Mouse (Mus musculus) CH12.LX (cell line): ENCODE results near the gene Lat. TPM values are rescaled to one million over a fixed set of nuclear protein-coding genes. Genes with fewer than 3 reads are reported as not detected.

ENCODE experiments used
- DNase-seq: peaks from one replicate; pipeline ENCODE4 v3.0.0-alpha.2; 2013; ENCODE audit errors: extremely low read depth
- H3K27ac ChIP-seq: 2 replicates; pipeline ENCODE4 v1.5.1; 2012; ENCODE audit warnings: low read depth, mild to moderate bottlenecking, control low read depth, moderate library complexity; ENCODE audit not compliant: insufficient read depth
- H3K27me3 ChIP-seq: replicated peaks from 2 replicates; pipeline ENCODE3; 2012; ENCODE audit warnings: inconsistent platforms
- H3K36me3 ChIP-seq, 2 experiments: replicated peaks in 1 of 2; 2 replicates each; pipeline versions ENCODE3 to v1.6.1; 2012; ENCODE audit warnings: inconsistent platforms in 1 of 2, low read length in 1 of 2, mild to moderate bottlenecking in 1 of 2, mixed read lengths in 1 of 2, moderate library complexity in 1 of 2; ENCODE audit not compliant: control insufficient read depth in 1 of 2, insufficient read depth in 1 of 2
- H3K4me1 ChIP-seq, 2 experiments: 2 replicates each; pipeline ENCODE4 v1.6.1; 2012; ENCODE audit warnings: inconsistent platforms in 1 of 2, moderate library complexity in 1 of 2; ENCODE audit not compliant: insufficient read depth in 2 of 2, control insufficient read depth in 1 of 2
- H3K4me2 ChIP-seq: 2 replicates; pipeline ENCODE4 v1.6.1; 2012; ENCODE audit warnings: low read depth, mild to moderate bottlenecking, control low read depth; ENCODE audit not compliant: poor library complexity, insufficient read depth, severe bottlenecking
- H3K4me3 ChIP-seq, 3 experiments: fragments of 150-350 bp in 1 of 3; sonication (generic) in 1 of 3; replicated peaks in 1 of 3; 2 replicates each; pipeline versions ENCODE3 to v1.5.1; 2011 to 2012; ENCODE audit warnings: low read depth in 2 of 3, low read length in 2 of 3, mild to moderate bottlenecking in 2 of 3, moderate library complexity in 2 of 3, control low read depth in 1 of 3, improper control_type of control experiment in 1 of 3, inconsistent platforms in 1 of 3, mixed read lengths in 1 of 3; ENCODE audit not compliant: poor library complexity in 1 of 3
- H3K79me2 ChIP-seq: replicated peaks from 2 replicates; pipeline ENCODE4 v1.6.1; 2012; ENCODE audit warnings: mild to moderate bottlenecking, moderate library complexity; ENCODE audit not compliant: control insufficient read depth, poor library complexity, insufficient read depth, severe bottlenecking; ENCODE audit errors: extremely low read depth
- H3K9ac ChIP-seq: 2 replicates; pipeline ENCODE4 v1.6.1; 2012; ENCODE audit warnings: low read depth, mild to moderate bottlenecking, control low read depth, moderate library complexity; ENCODE audit not compliant: insufficient read depth
- H3K9me3 ChIP-seq: replicated peaks from 2 replicates; pipeline ENCODE3; 2012; ENCODE audit warnings: low read length, inconsistent platforms, mixed read lengths
- BHLHE40 ChIP-seq: IDR thresholded peaks from 2 replicates; pipeline ENCODE4 v1.6.1; 2011; ENCODE audit warnings: mild to moderate bottlenecking, low read depth, low read length, improper control_type of control experiment
- CHD1 ChIP-seq: IDR thresholded peaks from 2 replicates; pipeline ENCODE4 v1.6.1; 2012; ENCODE audit warnings: low read depth, low read length, improper control_type of control experiment, inconsistent platforms
- E2F4 ChIP-seq: IDR thresholded peaks from 2 replicates; pipeline ENCODE4 v1.6.1; 2011; ENCODE audit warnings: low read depth, low read length, improper control_type of control experiment; ENCODE audit not compliant: insufficient replicate concordance
- ELF1 ChIP-seq: IDR thresholded peaks from 2 replicates; pipeline ENCODE4 v1.6.1; 2014; ENCODE audit warnings: low read depth, mild to moderate bottlenecking, inconsistent platforms, low read length, improper control_type of control experiment
- EP300 ChIP-seq: IDR thresholded peaks from 2 replicates; pipeline ENCODE4 v1.6.1; 2011; ENCODE audit warnings: low read length, improper control_type of control experiment
- ETS1 ChIP-seq: conservative IDR thresholded peaks from 2 replicates; pipeline ENCODE4 v1.6.1; 2012; ENCODE audit warnings: low read depth, mild to moderate bottlenecking, inconsistent platforms, low read length, improper control_type of control experiment, moderate library complexity
- GABPA ChIP-seq: IDR thresholded peaks from 2 replicates; pipeline ENCODE4 v1.6.1; 2012; ENCODE audit warnings: low read depth, low read length, improper control_type of control experiment, inconsistent platforms; ENCODE audit not compliant: insufficient replicate concordance
- HCFC1 ChIP-seq: IDR thresholded peaks from 2 replicates; pipeline ENCODE4 v1.6.1; 2012; ENCODE audit warnings: low read depth, mild to moderate bottlenecking, inconsistent platforms, low read length, improper control_type of control experiment
- IRF4 ChIP-seq: IDR thresholded peaks from 2 replicates; pipeline ENCODE4 v1.6.1; 2014; ENCODE audit warnings: low read depth, mild to moderate bottlenecking, inconsistent platforms, low read length, improper control_type of control experiment
- JUN ChIP-seq: IDR thresholded peaks from 2 replicates; pipeline ENCODE4 v1.6.1; 2011; ENCODE audit warnings: low read depth, mild to moderate bottlenecking, low read length, improper control_type of control experiment, moderate library complexity; ENCODE audit not compliant: insufficient read depth
- KAT2A ChIP-seq: IDR thresholded peaks from 2 replicates; pipeline ENCODE4 v1.6.1; 2012; ENCODE audit warnings: low read length, improper control_type of control experiment, inconsistent platforms; ENCODE audit not compliant: insufficient replicate concordance
- MAFK ChIP-seq: IDR thresholded peaks from 2 replicates; pipeline ENCODE4 v1.6.1; 2011; ENCODE audit warnings: low read length, improper control_type of control experiment; ENCODE audit not compliant: insufficient replicate concordance
- MAZ ChIP-seq: IDR thresholded peaks from 2 replicates; pipeline ENCODE4 v1.6.1; 2012; ENCODE audit warnings: low read depth, mild to moderate bottlenecking, inconsistent platforms, low read length, improper control_type of control experiment, moderate library complexity
- MEF2A ChIP-seq: IDR thresholded peaks from 2 replicates; pipeline ENCODE4 v1.6.1; 2014; ENCODE audit warnings: low read depth, mild to moderate bottlenecking, inconsistent platforms, low read length, improper control_type of control experiment, borderline replicate concordance
- MYC ChIP-seq: IDR thresholded peaks from 2 replicates; pipeline ENCODE4 v1.6.1; 2011; ENCODE audit warnings: low read depth, mild to moderate bottlenecking, improper control_type of control experiment, low read length
- NELFE ChIP-seq: IDR thresholded peaks from 2 replicates; pipeline ENCODE4 v1.6.1; 2011; ENCODE audit warnings: low read depth, low read length, improper control_type of control experiment
- POLR2A ChIP-seq: IDR thresholded peaks from 2 replicates; pipeline ENCODE4 v1.6.1; 2011; ENCODE audit warnings: low read depth, mild to moderate bottlenecking, improper control_type of control experiment, low read length
- POLR2AphosphoS2 ChIP-seq: IDR thresholded peaks from 2 replicates; pipeline ENCODE4 v1.6.1; 2011; ENCODE audit warnings: low read depth, low read length, improper control_type of control experiment
- RCOR1 ChIP-seq: conservative IDR thresholded peaks from 2 replicates; pipeline ENCODE4 v1.6.1; 2012; ENCODE audit warnings: low read depth, mild to moderate bottlenecking, inconsistent platforms, low read length, improper control_type of control experiment
- SMC3 ChIP-seq: IDR thresholded peaks from 2 replicates; pipeline ENCODE4 v1.6.1; 2011; ENCODE audit warnings: low read depth, low read length, improper control_type of control experiment
- TBP ChIP-seq: conservative IDR thresholded peaks from 2 replicates; pipeline ENCODE4 v1.6.1; 2011; ENCODE audit warnings: low read depth, low read length, improper control_type of control experiment
- TCF12 ChIP-seq: IDR thresholded peaks from 2 replicates; pipeline ENCODE4 v1.6.1; 2014; ENCODE audit warnings: low read depth, mild to moderate bottlenecking, inconsistent platforms, low read length, improper control_type of control experiment
- UBTF ChIP-seq: IDR thresholded peaks from 2 replicates; pipeline ENCODE4 v1.6.1; 2012; ENCODE audit warnings: low read depth, mild to moderate bottlenecking, inconsistent platforms, low read length, improper control_type of control experiment, moderate library complexity
- USF1 ChIP-seq: IDR thresholded peaks from 2 replicates; pipeline ENCODE4 v1.6.1; 2014; ENCODE audit warnings: low read depth, mild to moderate bottlenecking, inconsistent platforms, low read length, improper control_type of control experiment
- USF2 ChIP-seq: conservative IDR thresholded peaks from 2 replicates; pipeline ENCODE4 v1.6.1; 2011; ENCODE audit warnings: low read depth, low read length, improper control_type of control experiment
- ZC3H11A ChIP-seq: IDR thresholded peaks from 2 replicates; pipeline ENCODE4 v1.6.1; 2012; ENCODE audit warnings: low read depth, mild to moderate bottlenecking, inconsistent platforms, low read length, improper control_type of control experiment
- ZKSCAN1 ChIP-seq: IDR thresholded peaks from 2 replicates; pipeline ENCODE4 v1.6.1; 2012; ENCODE audit warnings: low read depth, inconsistent platforms, low read length, improper control_type of control experiment, borderline replicate concordance
- ZMIZ1 ChIP-seq: IDR thresholded peaks from 2 replicates; pipeline ENCODE4 v1.6.1; 2012; ENCODE audit warnings: low read depth, mild to moderate bottlenecking, inconsistent platforms, low read length, improper control_type of control experiment
- ZNF384 ChIP-seq: IDR thresholded peaks from 2 replicates; pipeline ENCODE4 v1.6.1; 2012; ENCODE audit warnings: low read depth, low read length, improper control_type of control experiment, inconsistent platforms
- dilution Hi-C: fragments of 300-500 bp; cut with MboI; formaldehyde crosslinking; loops from 2 replicates; pipeline ENCODE4 v1.14.3; 2020; ENCODE audit warnings: low sequenced_read_pairs; ENCODE audit not compliant: extremely low pct_unique_long_range_greater_than_20kb, extremely low pct_ligation_motif_present
- in situ Hi-C: fragments of 300-500 bp; cut with MboI; formaldehyde crosslinking; loops from 3 replicates; pipeline ENCODE4 v1.14.3; 2019; ENCODE audit warnings: low sequenced_read_pairs, low pct_ligation_motif_present, low pct_unique_long_range_greater_than_20kb, mixed read lengths
- polyA plus RNA-seq: library from polyadenylated mRNA; unstranded; fragments of >175 nt; gene quantifications from 2 replicates; pipeline ENCODE4 v1.2.1, GENCODE M21; 2012; ENCODE audit warnings: low read depth; ENCODE audit not compliant: insufficient read length
- total RNA-seq, 2 experiments: library from RNA; depleted of rRNA; stranded (reverse); fragments of 300-350 nt in 1 of 2; fragments of >200 nt in 1 of 2; gene quantifications; 2 replicates each; pipeline ENCODE4 v1.2.3; 2012 to 2014

Gene Lat
- total and polyA plus RNA-seq, 3 experiments: 0.42 to 1.1 (median 0.55) TPM

DNA sequence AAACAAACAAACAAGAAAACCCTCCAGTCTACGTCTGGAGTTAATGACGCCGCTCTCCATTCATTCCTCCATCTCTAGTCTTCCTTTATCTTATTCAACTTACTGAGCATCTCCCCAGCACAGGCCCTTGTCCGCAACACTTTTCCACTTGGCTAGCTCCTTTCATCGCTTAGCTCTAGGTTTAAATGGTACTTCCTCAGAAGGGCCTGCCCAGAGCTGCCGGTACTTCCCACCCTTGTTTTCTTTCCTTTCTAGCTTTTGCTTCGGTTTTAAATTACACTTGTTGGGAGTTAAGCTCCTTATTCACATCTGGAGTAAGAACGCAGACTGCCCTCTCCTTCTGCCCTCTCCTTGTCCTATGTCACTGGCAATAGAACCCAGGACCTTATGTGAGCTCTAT lies 47.7 kb upstream of the Lat start:
- Histone ChIP-seq H3K4me1 (peaks cover 38 to 56% of the 10 kb centered on the region in 2 experiments), H3K9me3 (peaks cover 9% of the 10 kb centered on the region), H3K36me3 (peaks cover 10 to 19% of the 10 kb centered on the region in 2 experiments), H3K4me3 (peak overlapping the region in 1 of 3 experiments; percentile 6), H3K9ac (peak overlapping the region; percentile 23; the same call in 1 of the 2 replicates), H3K79me2 (peaks cover 23% of the 10 kb centered on the region), H3K4me2 (peak overlapping the region; percentile 35), H3K27me3 (no peaks in the 10 kb centered on the region), H3K27ac (peak overlapping the region; percentile 100)
- DNase-seq: peak; percentile 65
- dilution Hi-C loops (no loop called here), in situ Hi-C loops (no loop called here)
- peak; percentile 2; the same call in 1 of the 2 replicates for TF ChIP-seq SMC3
- TF ChIP-seq IRF4: peak; percentile 37
- TF ChIP-seq ZMIZ1: no peak
- peak; percentile 4; the same call in 1 of the 2 replicates for TF ChIP-seq BHLHE40
- TF ChIP-seq CHD1: no peak
- no peak for TF ChIP-seq TBP
- peak; percentile 6; the same call in 1 of the 2 replicates for TF ChIP-seq ELF1
- TF ChIP-seq HCFC1: no peak
- TF ChIP-seq MEF2A: peak; percentile 11; the same call in 1 of the 2 replicates
- TF ChIP-seq ZC3H11A: no peak
- no peak for TF ChIP-seq JUN
- TF ChIP-seq EP300: 0 out of 2 replicates have a peak, but pooled peaks have one; percentile 5

- Histone ChIP-seq H3K27me3 (no peaks in the 10 kb centered on the region), H3K9me3 (peaks cover 5% of the 10 kb centered on the region), H3K9ac (peak overlapping the region; percentile 29; the same call in 1 of the 2 replicates), H3K4me3 (peak overlapping the region in 2 of 3 experiments; percentile 6 to 49), H3K4me2 (peak overlapping the region; percentile 67), H3K36me3 (peaks cover 14 to 20% of the 10 kb centered on the region in 2 experiments), H3K27ac (peak overlapping the region; percentile 100), H3K79me2 (peaks cover 27% of the 10 kb centered on the region), H3K4me1 (peaks cover 36 to 61% of the 10 kb centered on the region in 2 experiments)
- dilution Hi-C loops (no loop called here), in situ Hi-C loops (no loop called here)
- peak; percentile 93 for DNase-seq
- TF ChIP-seq TCF12 (peak; percentile 94), IRF4 (peak; percentile 61; the same call in 1 of the 2 replicates), KAT2A (0 out of 2 replicates have a peak, but pooled peaks have one; percentile 53), RCOR1 (peak; percentile 25; the same call in 1 of the 2 replicates), CHD1 (no peak), NELFE (peak; percentile 44; the same call in 1 of the 2 replicates), MAZ (0 out of 2 replicates have a peak, but pooled peaks have one; percentile 59), USF1 (no peak), POLR2AphosphoS2 (no peak), E2F4 (no peak), JUN (0 out of 2 replicates have a peak, but pooled peaks have one; percentile 0), GABPA (no peak), TBP (peak; percentile 67), UBTF (no peak), ZKSCAN1 (no peak), MYC (peak; percentile 52; the same call in 1 of the 2 replicates), ELF1 (peak; percentile 80), USF2 (no peak), SMC3 (no peak), MAFK (0 out of 2 replicates have a peak, but pooled peaks have one; percentile 7), ZNF384 (no peak), ETS1 (peak; percentile 91), POLR2A (0 out of 2 replicates have a peak, but pooled peaks have one; percentile 54), HCFC1 (peak; percentile 40; the same call in 1 of the 2 replicates), MEF2A (peak; percentile 74)
Observed at GRCm38 (mm10) chr7:126416615-126417014, 47.2 kb upstream of the Lat start.
